Mouse (Mus musculus) hindbrain, postnatal 0 days (tissue): ENCODE measurements around the gene Acat3. TPM values are rescaled to one million over a fixed set of nuclear protein-coding genes. Genes with fewer than 3 reads are reported as not detected.
"Not testable (repeated sequence)": the region's sequence is repeated elsewhere in the genome, so short reads cannot be mapped to it uniquely, and the experiment has no call there.

Source experiments
- ATAC-seq: fragments of 200-750 bp; cut with Nextera tagmentation; 2 replicates; pipeline ENCODE4 v1.8.0; 2017; ENCODE audit warnings: mild to moderate bottlenecking, moderate TSS enrichment, moderate library complexity
- DNase-seq: peaks from one replicate; pipeline ENCODE4 v3.0.0-alpha.2; 2015; ENCODE audit warnings: low spot score
- H3K27ac ChIP-seq: fragments of 300-500 bp; sonication (generic); 2 replicates; pipeline ENCODE4 v1.5.1; 2014; ENCODE audit warnings: mild to moderate bottlenecking
- H3K27me3 ChIP-seq: fragments of 300-500 bp; sonication (generic); 2 replicates; pipeline ENCODE4 v1.6.1; 2014; ENCODE audit warnings: low read length, mixed read lengths; ENCODE audit not compliant: insufficient read depth
- H3K36me3 ChIP-seq: fragments of 300-500 bp; sonication (generic); 2 replicates; pipeline ENCODE4 v1.6.1; 2014; ENCODE audit warnings: low read length, mixed read lengths; ENCODE audit not compliant: insufficient read depth
- H3K4me1 ChIP-seq: fragments of 300-500 bp; sonication (generic); 2 replicates; pipeline ENCODE4 v1.6.1; 2014; ENCODE audit warnings: antibody characterized with exemption, low read length, mixed read lengths; ENCODE audit not compliant: insufficient read depth
- H3K4me2 ChIP-seq: fragments of 300-500 bp; sonication (generic); 2 replicates; pipeline ENCODE4 v1.6.1; 2014; ENCODE audit warnings: low read depth, mild to moderate bottlenecking, low read length, moderate library complexity, mixed read lengths
- H3K4me3 ChIP-seq: fragments of 300-500 bp; sonication (generic); 2 replicates; pipeline ENCODE4 v1.5.1; 2014; ENCODE audit warnings: low read length
- H3K9ac ChIP-seq: fragments of 300-500 bp; sonication (generic); replicated peaks from 2 replicates; pipeline ENCODE4 v1.6.1; 2014; ENCODE audit warnings: mild to moderate bottlenecking, low read length, moderate library complexity, mixed read lengths
- H3K9me3 ChIP-seq: fragments of 300-500 bp; sonication (generic); 2 replicates; pipeline ENCODE4 v1.6.1; 2016; ENCODE audit warnings: low read length, mixed read lengths
- CTCF ChIP-seq: IDR thresholded peaks from 2 replicates; pipeline ENCODE4 v1.5.1; 2016; ENCODE audit warnings: antibody characterized with exemption, control low read depth, low read depth
- WGBS: fragments of 180-500 bp; shearing (Covaris S2); extraction: QIAGEN DNeasy Blood & Tissue Kit; methylation state at CpG from one replicate; pipeline ENCODE4 v1.1.7; 2014; 5-methylcytosine and 5-hydroxymethylcytosine counted together
- polyA plus RNA-seq: library from polyadenylated mRNA; unstranded; fragments of >200 nt; fragmentation: Nextera tagmentation; extraction: Ambion mirVana; gene quantifications from 2 replicates; pipeline ENCODE4 v1.2.1, GENCODE M21; 2015
- total RNA-seq: library from RNA; depleted of rRNA; stranded (reverse); fragments of >200 nt; gene quantifications from 2 replicates; pipeline ENCODE4 v1.2.3, GENCODE M21; 2014; rRNA removed

Gene Acat3
- total RNA-seq (0.36 and 0.94 TPM in 2 replicates), polyA plus RNA-seq (0.75 and 0.91 TPM in 2 replicates)

GRCm38 (mm10) chr17:12940151-12940805 is at the start of gene Acat3:
Gene Acat3 (minus strand): TSS chr17:12940600.
- H3K36me3 ChIP-seq: peaks cover 19% of the 10 kb centered on the region
- H3K4me2 ChIP-seq: peak within 1 kb of the TSS; percentile 53
- no peaks in the 10 kb centered on the region for H3K9me3 ChIP-seq
- H3K27ac ChIP-seq: no peak within 1 kb of the TSS
- no peak for TF ChIP-seq CTCF
- H3K4me1 ChIP-seq: no peaks in the 10 kb centered on the region
- H3K27me3 ChIP-seq: no peaks in the 10 kb centered on the region
- WGBS: 13% methylated on average over 27 of the region's 27 CpGs
- no peak within 1 kb of the TSS; the same call in 1 of the 2 replicates for H3K9ac ChIP-seq
- peak within 1 kb of the TSS; percentile 22; the same call in 1 of the 2 replicates for H3K4me3 ChIP-seq
- ATAC-seq (peak; percentile 50), DNase-seq (no peak)

GRCm38 (mm10) chr17:12988096-12988495 is 47.7 kb upstream of the Acat3 start:
- not testable (repeated sequence) for H3K4me3 ChIP-seq, H3K36me3 ChIP-seq, H3K27me3 ChIP-seq, H3K4me1 ChIP-seq, H3K9ac ChIP-seq, H3K27ac ChIP-seq, H3K4me2 ChIP-seq, ATAC-seq, DNase-seq, H3K9me3 ChIP-seq
- 95% methylated on average over 8 of the region's 8 CpGs for WGBS

DNA sequence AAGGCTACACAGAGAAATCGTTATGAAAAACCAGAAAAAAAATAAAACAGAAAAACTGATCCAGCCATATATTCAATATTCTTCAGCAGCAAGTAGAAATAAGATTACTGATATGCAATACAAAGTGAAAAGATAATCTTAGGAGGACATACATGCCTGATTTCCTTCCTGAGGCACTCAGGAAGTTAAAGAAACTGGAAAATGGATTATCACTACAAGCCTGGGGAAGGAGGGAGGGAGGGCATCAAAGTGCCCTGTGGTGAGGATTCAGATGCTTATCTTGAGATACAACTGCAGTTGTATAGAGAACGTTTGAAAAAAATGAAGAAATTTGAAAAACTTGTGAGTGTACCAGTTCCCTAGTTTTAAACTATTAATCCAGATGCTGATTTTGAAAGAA is 43.6 kb upstream of the Acat3 start:
- WGBS: 90% methylated on average over 2 of the region's 2 CpGs
- Histone ChIP-seq H3K9me3 (no peaks in the 10 kb centered on the region), H3K27ac (no peak overlapping the region), H3K27me3 (no peaks in the 10 kb centered on the region), H3K36me3 (peaks cover 23% of the 10 kb centered on the region), H3K4me3 (no peak overlapping the region), H3K9ac (no peak overlapping the region), H3K4me1 (no peaks in the 10 kb centered on the region), H3K4me2 (no peak overlapping the region)
- TF ChIP-seq CTCF: no peak
- no peak for ATAC-seq
- DNase-seq: no peak

DNA sequence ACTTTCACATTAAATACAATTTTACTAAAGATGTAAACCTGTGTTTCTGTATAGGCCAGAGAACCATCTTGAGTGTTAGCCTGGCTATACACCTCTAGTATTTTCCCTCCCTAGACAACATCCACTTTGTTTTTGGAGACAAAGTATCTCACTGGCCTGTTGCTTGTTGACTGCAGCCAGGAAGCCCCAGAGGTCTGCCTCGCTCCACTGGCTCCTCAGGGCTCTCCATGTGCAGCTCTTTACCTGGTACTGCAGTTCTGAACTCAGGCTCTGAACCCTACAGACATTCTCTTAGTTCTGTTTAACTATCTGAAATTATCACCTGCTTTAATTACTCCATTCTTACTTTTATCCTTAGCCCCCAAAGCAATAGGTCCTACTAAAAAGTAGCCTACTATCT is 38.1 kb upstream of the Acat3 start:
- no peak overlapping the region for H3K4me2 ChIP-seq
- DNase-seq (no peak), ATAC-seq (no peak)
- no peak for TF ChIP-seq CTCF
- no peak overlapping the region for H3K27ac ChIP-seq
- no peak overlapping the region for H3K9ac ChIP-seq
- peaks cover 29% of the 10 kb centered on the region for H3K36me3 ChIP-seq
- no peak overlapping the region for H3K4me3 ChIP-seq
- no peaks in the 10 kb centered on the region for H3K27me3 ChIP-seq
- no peaks in the 10 kb centered on the region for H3K9me3 ChIP-seq
- WGBS: 96% methylated on average over 1 of the region's 1 CpGs
- H3K4me1 ChIP-seq: no peaks in the 10 kb centered on the region

GRCm38 (mm10) chr17:12973851-12974250 is 33.5 kb upstream of the Acat3 start:
- WGBS: 80% methylated on average over 2 of the region's 2 CpGs
- Histone ChIP-seq H3K27ac (no peak overlapping the region), H3K9me3 (no peaks in the 10 kb centered on the region), H3K27me3 (no peaks in the 10 kb centered on the region), H3K4me1 (no peaks in the 10 kb centered on the region), H3K4me2 (no peak overlapping the region), H3K4me3 (no peak overlapping the region), H3K36me3 (peaks cover 12% of the 10 kb centered on the region; the same call in 1 of the 2 replicates), H3K9ac (no peak overlapping the region)
- TF ChIP-seq CTCF: no peak
- ATAC-seq (no peak), DNase-seq (no peak)

DNA sequence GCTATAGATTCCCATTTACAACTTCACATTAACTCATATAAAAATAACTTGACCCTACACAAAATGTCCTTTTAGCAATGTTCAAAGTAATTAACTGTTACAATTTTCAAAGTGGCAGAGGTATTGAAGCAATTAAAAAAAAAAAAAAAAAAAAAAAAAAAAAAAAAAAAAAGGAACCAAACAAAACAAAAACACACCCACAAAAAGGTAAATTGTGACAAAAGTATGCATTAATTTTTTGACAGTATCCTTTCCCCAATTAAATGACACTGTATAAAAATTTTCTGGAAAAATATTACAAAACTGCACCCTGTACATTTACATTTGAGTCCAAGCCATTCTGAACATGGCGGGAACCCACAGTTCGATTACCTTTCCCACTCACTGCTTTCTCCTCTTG is 26.8 kb upstream of the Acat3 start:
- ATAC-seq (no peak), DNase-seq (no peak)
- H3K4me3 ChIP-seq: no peak overlapping the region
- no peak for TF ChIP-seq CTCF
- WGBS: 96% methylated on average over 2 of the region's 2 CpGs
- no peaks in the 10 kb centered on the region for H3K27me3 ChIP-seq
- H3K9me3 ChIP-seq: no peaks in the 10 kb centered on the region
- no peaks in the 10 kb centered on the region for H3K4me1 ChIP-seq
- H3K27ac ChIP-seq: no peak overlapping the region
- peaks cover 21% of the 10 kb centered on the region; the same call in 1 of the 2 replicates for H3K36me3 ChIP-seq
- H3K4me2 ChIP-seq: no peak overlapping the region
- H3K9ac ChIP-seq: no peak overlapping the region

- DNase-seq (no peak), ATAC-seq (no peak)
- Histone ChIP-seq H3K27me3 (no peaks in the 10 kb centered on the region), H3K4me3 (no peak overlapping the region), H3K27ac (no peak overlapping the region), H3K4me1 (0 out of 2 replicates have a peak, but pooled peaks cover 3% of the 10 kb centered on the region), H3K9ac (no peak overlapping the region), H3K4me2 (no peak overlapping the region), H3K9me3 (no peaks in the 10 kb centered on the region), H3K36me3 (peaks cover 17% of the 10 kb centered on the region; the same call in 1 of the 2 replicates)
- TF ChIP-seq CTCF: no peak
- 78% methylated on average over 3 of the region's 3 CpGs for WGBS
Measured at GRCm38 (mm10) chr17:12963476-12963875, 23.1 kb upstream of the Acat3 start.
